Mouse (Mus musculus) macrophage (primary cell): ENCODE measurements around the gene Mpnd. TPM values are rescaled to one million over a fixed set of nuclear protein-coding genes. Genes with fewer than 3 reads are reported as not detected.
"Not testable (repeated sequence)": the region's sequence is repeated elsewhere in the genome, so short reads cannot be mapped to it uniquely, and the experiment has no call there.

Experiments
- H3K27ac ChIP-seq: fragments of 350-480 bp; formaldehyde crosslinking; 2 replicates; pipeline ENCODE4 v1.9.0; 2021
- H3K36me3 ChIP-seq: fragments of 350-480 bp; formaldehyde crosslinking; 2 replicates; pipeline ENCODE4 v1.9.0; 2021; ENCODE audit errors: inconsistent target
- H3K4me3 ChIP-seq: fragments of 350-480 bp; formaldehyde crosslinking; 2 replicates; pipeline ENCODE4 v1.9.0; 2021; ENCODE audit errors: inconsistent target
- H3K79me2 ChIP-seq: fragments of 350-480 bp; formaldehyde crosslinking; 2 replicates; pipeline ENCODE4 v1.9.0; 2021; ENCODE audit errors: inconsistent target
- WGBS: methylation state at CpG from one replicate; pipeline ENCODE4 v1.1.7; 2026; ENCODE audit warnings: inconsistent platforms; ENCODE audit not compliant: missing documents; 5-methylcytosine and 5-hydroxymethylcytosine counted together
- polyA plus RNA-seq: library from polyadenylated mRNA; stranded (reverse); fragments of 250-400 nt; gene quantifications from 3 replicates; pipeline ENCODE4 v1.2.4, GENCODE M21; 2018; ENCODE audit warnings: inconsistent platforms

Mpnd gene
- polyA plus RNA-seq, 1 experiment from 2014 or later: 42.2 TPM

DNA sequence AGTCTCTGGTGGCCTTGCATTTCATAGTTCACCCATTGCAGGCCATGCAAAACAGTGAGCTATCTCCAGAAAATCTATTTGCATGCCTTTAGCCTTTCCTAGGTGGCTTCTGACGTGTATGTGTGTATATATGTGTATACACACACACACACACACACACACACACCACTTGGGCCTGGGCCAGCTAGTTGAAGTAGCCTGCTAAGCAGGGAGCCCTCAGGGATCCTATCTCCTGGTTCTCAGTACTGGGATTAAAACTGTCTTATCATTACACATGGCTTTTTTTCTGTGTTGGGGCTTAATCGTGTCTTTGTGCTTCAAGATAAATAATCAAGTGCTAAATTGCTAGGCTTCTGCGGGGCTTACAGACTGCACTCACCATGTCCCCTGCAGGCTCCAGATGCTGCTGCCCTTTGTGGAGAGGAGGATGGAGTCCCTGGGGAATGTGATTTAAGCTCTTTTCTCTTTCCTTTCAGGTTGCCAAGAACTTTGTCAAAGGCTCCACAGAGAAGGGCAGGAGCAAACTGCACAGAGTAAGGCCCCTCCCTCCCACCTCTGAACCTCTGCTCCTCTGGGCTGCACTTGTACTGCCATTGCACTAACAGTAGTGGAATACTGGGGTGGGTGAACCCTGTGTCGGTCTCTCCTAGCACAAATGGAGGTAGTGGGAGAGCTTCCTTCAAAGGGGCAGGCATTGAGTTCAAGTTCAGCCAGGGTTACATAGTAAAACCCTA lies 50.6 kb downstream of the Mpnd start:
- peaks cover 50% of the 10 kb centered on the region for H3K79me2 ChIP-seq
- peaks cover 17% of the 10 kb centered on the region; the same call in 1 of the 2 replicates for H3K36me3 ChIP-seq
- WGBS: 98% methylated on average over 4 of the region's 4 CpGs
- no peak overlapping the region for H3K27ac ChIP-seq
- no peak overlapping the region for H3K4me3 ChIP-seq

DNA sequence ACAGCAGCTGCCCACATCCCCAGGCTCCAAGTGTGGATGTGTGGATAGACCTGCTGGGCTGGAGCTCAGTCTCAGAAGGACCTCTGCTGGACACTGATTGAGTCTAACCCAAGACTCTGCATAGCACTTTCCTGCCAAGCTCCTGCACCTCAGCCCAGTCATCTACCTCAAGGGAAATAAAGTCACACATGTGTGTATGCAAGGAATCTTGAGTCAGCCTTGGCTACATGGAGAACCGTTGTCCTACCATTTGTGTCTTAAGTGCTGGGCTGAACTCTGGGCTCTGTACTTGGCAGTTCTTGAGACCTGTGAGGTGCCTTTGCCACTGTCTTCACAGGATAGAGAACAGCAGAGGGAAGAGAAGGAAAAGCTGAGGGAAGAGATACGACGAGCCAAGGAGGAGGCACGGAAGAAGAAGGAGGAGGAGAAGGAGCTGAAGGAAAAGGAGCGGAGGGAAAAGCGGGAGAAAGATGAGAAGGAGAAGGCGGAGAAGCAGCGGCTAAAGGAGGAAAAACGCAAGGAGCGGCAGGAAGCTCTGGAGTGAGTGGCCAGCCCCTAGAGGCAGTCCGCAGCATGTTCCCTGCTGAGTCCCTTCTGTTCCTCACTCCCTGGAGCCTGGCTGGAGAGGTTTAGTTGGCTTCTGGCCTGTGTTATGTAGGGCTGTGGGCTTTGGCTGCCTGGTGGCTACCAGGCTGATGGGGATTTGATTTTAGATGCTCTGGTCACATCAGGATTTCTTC lies 52.0 kb downstream of the Mpnd start:
- WGBS: 96% methylated on average over 7 of the region's 11 CpGs
- no peak overlapping the region for H3K27ac ChIP-seq
- H3K79me2 ChIP-seq: peaks cover 36% of the 10 kb centered on the region
- no peak overlapping the region for H3K4me3 ChIP-seq
- H3K36me3 ChIP-seq: peaks cover 23% of the 10 kb centered on the region; the same call in 1 of the 2 replicates

DNA sequence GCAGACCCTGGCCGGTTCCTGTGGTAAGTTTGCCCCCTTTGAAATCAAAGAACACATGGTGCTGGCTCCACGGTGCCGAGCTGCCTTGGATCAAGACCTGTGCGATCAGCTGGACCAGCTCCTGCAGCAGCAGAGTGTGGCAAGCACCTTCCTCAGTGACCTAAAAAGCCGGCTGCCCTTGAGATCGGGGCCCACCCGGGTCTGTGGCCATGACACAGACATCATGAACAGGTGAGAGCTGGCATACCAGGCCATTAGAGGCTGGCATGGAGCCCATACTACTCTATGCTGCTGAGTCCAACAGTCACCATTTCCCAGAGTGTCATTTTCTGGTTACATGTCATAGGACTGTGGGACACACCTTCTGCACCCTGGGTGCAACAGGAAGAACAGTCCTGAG lies 56.6 kb downstream of the Mpnd start:
- WGBS: 94% methylated on average over 7 of the region's 7 CpGs
- Histone ChIP-seq H3K27ac (no peak overlapping the region), H3K4me3 (no peak overlapping the region), H3K36me3 (peaks cover 37% of the 10 kb centered on the region; the same call in 1 of the 2 replicates), H3K79me2 (no peaks in the 10 kb centered on the region)

DNA sequence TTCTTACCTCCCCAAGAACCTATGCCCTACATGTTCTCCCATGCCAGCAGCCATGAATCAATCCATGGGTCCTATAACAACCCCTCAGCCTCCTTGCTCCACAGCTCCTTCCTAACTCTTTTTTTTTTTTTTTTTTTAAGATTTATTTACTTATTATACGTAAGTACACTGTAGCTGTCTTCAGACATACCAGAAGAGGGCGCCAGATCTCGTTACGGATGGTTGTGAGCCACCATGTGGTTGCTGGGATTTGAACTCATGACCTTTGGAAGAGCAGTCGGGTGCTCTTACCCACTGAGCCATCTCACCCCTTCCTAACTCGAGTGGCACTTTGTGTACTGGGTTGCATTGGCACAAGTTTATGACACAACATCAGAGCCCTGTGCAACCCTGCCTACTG lies 60.2 kb downstream of the Mpnd start:
- WGBS: 100% methylated on average over 5 of the region's 6 CpGs
- not testable (repeated sequence) for H3K4me3 ChIP-seq, H3K27ac ChIP-seq, H3K79me2 ChIP-seq
- peaks cover 60% of the 10 kb centered on the region for H3K36me3 ChIP-seq

Other genes with a start within 250 kb of the Mpnd start
- 3.7 to 8.0 TPM (median 5.0 TPM) in 3 replicates for gene Zfp119a, start 126.8 kb upstream of the Mpnd start, polyA plus RNA-seq
- gene Zfp959, start 113.6 kb upstream of the Mpnd start, polyA plus RNA-seq: 5.9 to 12.3 TPM (median 6.4 TPM) in 3 replicates
- gene Zfp119b, start 56.2 kb upstream of the Mpnd start, polyA plus RNA-seq: 4.5 to 7.3 TPM (median 5.6 TPM) in 3 replicates
- gene Ebi3, start 53.1 kb upstream of the Mpnd start, polyA plus RNA-seq: 47.4 to 91.9 TPM (median 63.3 TPM) in 3 replicates
- gene Yju2, start 46.6 kb upstream of the Mpnd start, polyA plus RNA-seq: 10.7 to 11.5 TPM (median 10.8 TPM) in 3 replicates
- gene Shd, start 35.2 kb upstream of the Mpnd start, polyA plus RNA-seq: not detected in 3 replicates
- not detected in 3 replicates for gene Fsd1, start 19.2 kb upstream of the Mpnd start, polyA plus RNA-seq
- 0.22 to 0.28 TPM in 2 of 3 replicates, not detected in the other for gene Stap2, start 127 bp upstream of the Mpnd start, polyA plus RNA-seq
- 33.5 to 87.9 TPM (median 87.4 TPM) in 3 replicates for gene Sh3gl1, start 30.9 kb downstream of the Mpnd start, polyA plus RNA-seq
- 2.5 to 17.1 TPM (median 6.2 TPM) in 3 replicates for gene Chaf1a, start 34.7 kb downstream of the Mpnd start, polyA plus RNA-seq
- gene Ubxn6, start 69.3 kb downstream of the Mpnd start, polyA plus RNA-seq: 28.9 to 74.4 TPM (median 41.1 TPM) in 3 replicates
- gene Hdgfl2, start 73.9 kb downstream of the Mpnd start, polyA plus RNA-seq: 26.3 to 28.1 TPM (median 28.1 TPM) in 3 replicates
- not detected in 3 replicates for gene Plin4, start 104.1 kb downstream of the Mpnd start, polyA plus RNA-seq
- not detected in 3 replicates for gene Plin5, start 111.9 kb downstream of the Mpnd start, polyA plus RNA-seq
- 0.26 TPM in 1 of 3 replicates, not detected in the others for gene Lrg1, start 116.3 kb downstream of the Mpnd start, polyA plus RNA-seq
- 3.0 to 7.1 TPM (median 4.4 TPM) in 3 replicates for gene Sema6b, start 134.6 kb downstream of the Mpnd start, polyA plus RNA-seq
- gene Tnfaip8l1, start 156.8 kb downstream of the Mpnd start, polyA plus RNA-seq: 1.2 to 1.7 TPM (median 1.5 TPM) in 3 replicates
- gene Mydgf, start 178.2 kb downstream of the Mpnd start, polyA plus RNA-seq: 33.8 to 65.3 TPM (median 50.0 TPM) in 3 replicates
- gene Dpp9, start 213.2 kb downstream of the Mpnd start, polyA plus RNA-seq: 19.4 to 30.5 TPM (median 30.3 TPM) in 3 replicates